Mouse (Mus musculus): ENCODE measurements at regions not wholly inside any gene's neighbourhood (a gene's known extent, or its start where the extent isn't known, plus 50 kb on each side); places are given as distances from the start of the nearest gene placed in this dataset.
"Not testable (repeated sequence)": the region's sequence is repeated elsewhere in the genome, so short reads cannot be mapped to it uniquely, and the experiment has no call there.

DNA sequence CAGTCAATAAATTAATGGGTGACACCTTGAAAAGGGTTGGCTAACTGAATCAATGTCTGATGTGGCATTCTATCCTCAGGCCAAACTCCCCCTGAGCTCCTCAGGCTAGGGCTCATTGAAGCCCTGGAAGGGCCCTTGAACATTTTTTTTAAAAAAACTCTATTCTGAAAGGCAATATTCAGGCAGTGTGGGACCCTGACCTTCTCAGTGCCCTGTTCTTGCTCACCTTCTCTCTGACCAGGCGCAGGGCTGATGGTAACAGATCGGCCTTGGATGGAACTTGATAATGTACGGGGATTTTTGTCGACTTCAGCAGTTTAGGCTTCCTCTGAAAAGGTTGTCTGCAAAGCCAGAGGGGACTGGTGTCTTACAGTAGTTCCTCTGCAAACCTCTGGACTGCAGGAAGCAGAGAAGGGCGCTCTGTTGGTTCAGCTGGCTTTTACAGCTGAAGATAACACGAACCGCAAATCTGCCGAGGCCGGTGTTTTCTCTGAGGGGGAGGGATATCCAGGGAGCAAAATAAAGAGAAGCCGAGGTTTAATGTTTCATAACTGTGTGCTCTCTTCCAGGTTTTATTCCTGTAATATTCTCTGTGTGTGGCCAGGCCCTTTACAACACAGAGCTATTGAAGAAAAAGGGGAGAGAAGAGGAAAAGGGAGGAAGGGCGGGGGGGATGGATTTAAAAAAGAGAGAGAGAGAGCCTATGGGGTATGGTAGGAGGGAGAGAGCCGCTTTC, 73.6 kb upstream of the Rpl34 start:
- Histone ChIP-seq H3K9ac (no peak overlapping the region), H3K27me3 (no peaks in the 10 kb centered on the region), H3K9me3 (replicated peaks) (no peaks in the 10 kb centered on the region), H3K4me2 (no peak overlapping the region), H3K36me3 (ENCODE audit: poor library complexity, severe bottlenecking) (no peaks in the 10 kb centered on the region), H3K27ac (no peak overlapping the region), H3K4me3 (no peak overlapping the region), H3K4me1 (no peaks in the 10 kb centered on the region)
- WGBS = 76% methylated on average over 12 of the region's 12 CpGs
- ATAC-seq = no peak

DNA sequence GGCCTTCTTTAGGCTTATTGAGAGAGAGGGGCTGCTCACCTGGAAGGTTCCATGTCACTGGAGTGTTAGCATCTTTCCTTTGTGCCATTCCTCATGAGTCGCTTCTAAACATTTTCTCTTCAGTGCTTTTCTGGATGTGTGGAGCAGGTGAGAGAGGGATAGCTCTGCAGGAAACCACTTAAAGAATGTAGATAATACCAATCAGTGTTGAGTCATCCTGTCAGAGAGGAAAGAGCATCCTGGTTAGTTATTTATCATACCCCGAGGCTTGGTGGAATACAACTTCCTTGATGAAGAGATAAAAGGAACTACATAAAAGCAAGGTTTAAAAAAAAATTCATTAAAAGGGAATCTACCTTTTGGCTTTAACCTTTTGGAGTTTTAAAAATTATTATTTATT, 69.8 kb upstream of the Rpl34 start:
- 82% methylated on average over 2 of the region's 2 CpGs for WGBS
- no peak for ATAC-seq

DNA sequence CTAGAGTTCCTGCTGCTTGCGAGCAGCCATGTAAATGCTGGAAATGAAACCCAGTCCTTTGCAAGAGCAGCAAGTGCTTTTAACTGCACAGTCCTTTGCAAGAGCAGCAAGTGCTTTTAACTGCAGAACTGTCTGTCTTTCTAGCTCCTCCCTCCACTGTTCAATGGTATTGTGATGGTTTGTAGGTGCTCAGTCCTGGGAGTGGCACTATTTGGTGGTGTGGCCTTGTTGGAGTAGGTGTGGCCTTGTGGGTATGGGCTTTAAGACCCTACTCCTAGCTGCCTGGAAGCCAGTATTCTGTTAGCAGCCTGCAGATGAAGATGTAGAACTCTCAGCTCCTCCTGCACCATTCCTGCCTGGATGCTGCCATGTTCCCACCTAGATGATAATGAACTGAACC, 67.8 kb upstream of the Rpl34 start:
- H3K4me3 ChIP-seq; H3K27ac ChIP-seq; ATAC-seq; H3K9ac ChIP-seq; H3K4me2 ChIP-seq; H3K9me3 ChIP-seq (replicated peaks); H3K27me3 ChIP-seq; H3K36me3 ChIP-seq (ENCODE audit: poor library complexity, severe bottlenecking); H3K4me1 ChIP-seq: not testable (repeated sequence)
- 94% methylated on average over 1 of the region's 1 CpGs for WGBS

More for the DNA sequence above, 69.8 kb upstream of the Rpl34 start:
- no peaks in the 10 kb centered on the region for H3K36me3 ChIP-seq (ENCODE audit: poor library complexity, severe bottlenecking)
- no peak overlapping the region for H3K4me2 ChIP-seq
- H3K27me3 ChIP-seq = no peaks in the 10 kb centered on the region
- no peak overlapping the region for H3K4me3 ChIP-seq
- H3K9ac ChIP-seq = no peak overlapping the region
- H3K4me1 ChIP-seq = no peaks in the 10 kb centered on the region
- H3K9me3 ChIP-seq (replicated peaks) = no peaks in the 10 kb centered on the region
- H3K27ac ChIP-seq = no peak overlapping the region

DNA sequence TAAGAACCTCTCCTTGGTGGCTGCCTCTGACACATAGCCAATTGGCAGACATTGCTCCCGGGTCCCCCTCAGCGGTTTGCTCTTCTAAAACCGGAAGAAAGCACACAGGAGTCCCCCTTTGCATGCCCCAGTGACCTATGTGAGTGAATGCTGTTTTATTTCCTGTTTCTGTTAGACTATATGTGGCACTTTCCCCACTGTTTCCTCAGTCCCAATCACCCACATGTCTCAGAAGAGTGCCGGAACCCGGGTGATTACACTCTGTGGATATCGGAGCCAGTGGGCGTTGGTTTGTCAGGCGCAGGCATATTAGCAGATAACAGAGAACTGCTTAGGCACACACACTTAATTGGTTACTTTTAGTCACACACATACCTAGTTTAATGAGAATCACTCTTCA, 66.3 kb upstream of the Rpl34 start:
- Histone ChIP-seq H3K9ac (no peak overlapping the region), H3K9me3 (replicated peaks) (no peaks in the 10 kb centered on the region), H3K4me3 (no peak overlapping the region), H3K36me3 (ENCODE audit: poor library complexity, severe bottlenecking) (no peaks in the 10 kb centered on the region), H3K4me1 (no peaks in the 10 kb centered on the region), H3K27me3 (no peaks in the 10 kb centered on the region), H3K27ac (no peak overlapping the region), H3K4me2 (no peak overlapping the region)
- 91% methylated on average over 8 of the region's 8 CpGs for WGBS
- no peak for ATAC-seq

DNA sequence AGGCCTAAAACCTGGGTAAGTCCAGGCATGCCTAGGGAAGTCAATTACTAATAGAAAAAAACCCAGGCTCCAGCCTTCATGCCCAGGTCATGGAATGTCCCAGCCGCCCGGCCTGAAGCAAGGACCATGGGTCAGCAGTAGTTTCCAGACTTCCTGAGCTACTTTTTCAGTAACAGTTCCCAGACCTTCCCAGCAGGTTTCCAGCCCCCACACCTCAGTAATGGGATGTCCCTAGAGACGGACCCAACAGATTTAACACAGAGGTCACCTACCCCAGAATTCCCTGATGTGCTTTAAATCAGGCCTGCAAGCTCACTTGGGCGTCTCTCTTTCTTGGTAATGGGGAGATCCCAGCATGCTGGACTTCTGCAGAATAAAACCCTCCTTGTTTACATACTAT, 65.2 kb upstream of the Rpl34 start:
- WGBS = 88% methylated on average over 4 of the region's 4 CpGs
- Histone ChIP-seq H3K4me2 (no peak overlapping the region), H3K27me3 (no peaks in the 10 kb centered on the region), H3K4me3 (no peak overlapping the region), H3K4me1 (no peaks in the 10 kb centered on the region), H3K36me3 (ENCODE audit: poor library complexity, severe bottlenecking) (no peaks in the 10 kb centered on the region), H3K9ac (no peak overlapping the region), H3K9me3 (replicated peaks) (no peaks in the 10 kb centered on the region), H3K27ac (no peak overlapping the region)
- no peak for ATAC-seq

DNA sequence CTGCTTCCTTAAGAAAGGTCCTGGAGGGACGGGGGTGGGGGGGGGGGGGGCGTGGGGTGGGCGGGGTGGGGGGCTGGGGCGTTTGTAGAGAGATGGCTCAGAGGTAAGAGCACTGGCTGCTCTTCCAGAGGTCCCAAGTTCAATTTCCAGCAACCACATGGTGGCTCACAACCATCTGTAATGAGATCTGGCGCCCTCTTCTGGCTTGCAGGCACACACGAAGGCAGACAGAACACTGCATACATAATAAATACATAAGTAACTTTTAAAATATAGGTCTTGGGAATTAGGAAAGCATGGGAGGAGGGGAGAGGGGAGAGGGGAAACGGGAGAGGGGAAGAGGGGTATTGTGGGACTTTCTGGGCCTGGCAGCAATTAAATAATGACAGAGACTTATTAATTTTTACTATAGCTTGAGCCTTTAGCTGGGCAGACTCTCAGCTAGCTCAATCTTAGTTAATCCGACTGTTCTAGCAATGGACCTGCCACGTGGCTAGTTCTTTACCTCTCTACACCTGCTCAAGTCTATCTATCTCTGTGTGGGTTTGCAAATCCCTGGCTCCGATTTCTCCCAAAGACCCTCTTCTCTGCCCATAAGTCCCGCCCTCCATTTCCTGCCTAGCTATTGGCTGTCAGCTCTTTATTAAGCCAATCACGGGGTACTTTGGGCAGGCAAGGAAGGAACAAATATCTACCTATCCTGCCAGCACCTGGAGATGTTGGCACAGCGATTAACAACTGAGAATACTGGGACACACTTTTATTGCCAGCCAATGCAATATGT, 64.1 kb upstream of the Rpl34 start:
- no peaks in the 10 kb centered on the region for H3K9me3 ChIP-seq (replicated peaks)
- WGBS = 29% methylated on average over 11 of the region's 13 CpGs
- H3K36me3 ChIP-seq (ENCODE audit: poor library complexity, severe bottlenecking) = no peaks in the 10 kb centered on the region
- H3K4me2 ChIP-seq = no peak overlapping the region
- no peak overlapping the region for H3K27ac ChIP-seq
- H3K27me3 ChIP-seq = no peaks in the 10 kb centered on the region
- no peak for ATAC-seq
- no peak overlapping the region for H3K4me3 ChIP-seq
- H3K4me1 ChIP-seq = no peaks in the 10 kb centered on the region
- no peak overlapping the region for H3K9ac ChIP-seq

DNA sequence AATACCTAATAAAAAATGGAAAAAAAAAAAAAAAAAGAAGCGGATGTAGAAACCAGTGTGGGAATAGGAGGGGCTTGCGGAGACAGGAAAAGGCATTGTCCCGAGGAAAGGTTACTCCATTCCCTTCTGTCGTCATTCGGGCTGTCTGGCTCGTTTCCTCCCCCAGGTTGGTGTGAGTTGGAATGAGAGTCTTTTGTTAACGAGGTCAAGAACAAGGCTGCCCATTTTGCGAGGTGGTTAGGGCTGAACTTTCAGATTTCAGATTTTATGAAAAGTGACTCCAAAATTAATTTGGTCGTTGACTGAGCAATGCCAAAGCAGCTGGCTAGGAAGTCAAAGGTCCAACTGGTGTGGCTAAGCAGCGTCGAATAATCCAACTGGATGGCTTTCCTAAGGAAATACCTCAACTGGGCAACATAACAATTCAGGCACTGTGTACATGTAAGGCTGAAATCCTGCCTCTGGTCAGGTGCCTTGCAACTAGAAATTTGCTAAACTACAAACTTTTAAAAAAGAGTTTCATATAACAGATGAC, 50.6 kb upstream of the Rpl34 start:
- no peaks in the 10 kb centered on the region for H3K36me3 ChIP-seq (ENCODE audit: poor library complexity, severe bottlenecking)
- H3K4me2 ChIP-seq = no peak overlapping the region
- no peaks in the 10 kb centered on the region for H3K4me1 ChIP-seq
- WGBS = 78% methylated on average over 11 of the region's 11 CpGs
- H3K27me3 ChIP-seq = no peaks in the 10 kb centered on the region
- H3K9ac ChIP-seq = no peak overlapping the region
- no peaks in the 10 kb centered on the region for H3K9me3 ChIP-seq (replicated peaks)
- no peak for ATAC-seq
- no peak overlapping the region for H3K27ac ChIP-seq
- H3K4me3 ChIP-seq = no peak overlapping the region
